Mouse (Mus musculus) cerebellum, adult 9-11 months (tissue): ENCODE data around the gene Abhd6.
"Not testable (repeated sequence)": the region's sequence is repeated elsewhere in the genome, so short reads cannot be mapped to it uniquely, and the experiment has no call there.

Source experiments
- DNase-seq: peaks from one replicate; pipeline ENCODE4 v3.0.0; 2022

The Abhd6 gene

DNA sequence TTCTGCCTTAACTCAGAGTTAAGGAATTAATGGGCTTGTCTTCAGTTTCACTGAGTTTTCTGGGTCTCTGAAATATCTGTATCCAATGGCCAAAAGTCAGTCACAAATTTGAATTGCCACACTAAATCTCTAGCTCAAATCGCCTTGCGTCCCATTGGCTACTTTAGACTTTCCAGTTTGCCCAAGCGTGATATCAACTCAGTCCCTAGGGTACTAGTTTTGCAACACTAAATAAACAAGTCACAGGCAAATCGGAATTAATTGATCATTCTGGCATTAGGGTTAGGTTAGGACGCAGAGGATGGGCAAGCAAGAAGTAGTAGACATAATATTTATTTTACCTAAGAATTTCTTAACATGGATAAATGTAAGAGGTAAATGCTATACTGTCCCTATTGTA, 2.5 kb upstream of the Abhd6 start:
- DNase-seq = no peak

DNA sequence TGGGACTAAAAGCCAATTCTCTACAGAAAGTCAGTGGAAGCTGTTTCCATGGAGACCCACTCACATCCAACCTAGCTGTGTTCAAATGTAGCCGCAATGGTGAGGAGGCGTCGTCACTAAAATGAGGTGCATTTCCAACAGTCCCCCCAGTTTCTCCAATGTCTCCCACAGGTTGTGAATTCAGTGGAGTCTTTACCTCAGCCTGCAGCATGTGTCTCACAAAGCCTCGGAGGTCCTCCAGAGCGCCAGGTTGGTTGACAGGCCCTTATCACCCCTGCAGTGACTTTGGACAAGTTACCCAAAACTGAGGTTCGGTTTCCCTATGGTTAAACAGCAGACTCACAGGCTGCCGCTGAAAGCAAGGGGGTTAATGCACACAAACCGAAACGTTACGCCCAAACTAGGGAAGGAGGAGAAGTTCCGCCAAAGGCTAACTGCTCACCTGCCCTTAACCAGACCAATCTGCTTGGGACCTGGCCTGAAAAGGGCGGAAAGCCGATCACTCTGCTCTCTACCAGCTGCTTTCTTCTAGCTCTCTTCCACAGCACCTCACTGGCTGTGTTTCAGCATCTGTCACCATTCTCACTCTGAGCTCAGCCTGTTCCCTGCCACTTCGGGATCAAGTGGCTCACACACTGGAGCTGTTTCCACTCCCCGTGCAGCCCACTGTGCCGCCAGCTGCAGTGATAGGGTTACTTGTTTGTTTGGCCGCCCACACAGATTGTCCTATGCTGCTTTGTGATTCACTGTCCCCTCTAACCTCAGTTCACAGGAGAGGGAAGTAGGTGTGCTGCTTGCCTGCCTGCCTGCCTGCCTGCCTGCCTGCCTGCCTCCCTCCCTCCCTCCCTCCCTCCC, 1.6 kb upstream of the Abhd6 start:
- DNase-seq = no peak

DNA sequence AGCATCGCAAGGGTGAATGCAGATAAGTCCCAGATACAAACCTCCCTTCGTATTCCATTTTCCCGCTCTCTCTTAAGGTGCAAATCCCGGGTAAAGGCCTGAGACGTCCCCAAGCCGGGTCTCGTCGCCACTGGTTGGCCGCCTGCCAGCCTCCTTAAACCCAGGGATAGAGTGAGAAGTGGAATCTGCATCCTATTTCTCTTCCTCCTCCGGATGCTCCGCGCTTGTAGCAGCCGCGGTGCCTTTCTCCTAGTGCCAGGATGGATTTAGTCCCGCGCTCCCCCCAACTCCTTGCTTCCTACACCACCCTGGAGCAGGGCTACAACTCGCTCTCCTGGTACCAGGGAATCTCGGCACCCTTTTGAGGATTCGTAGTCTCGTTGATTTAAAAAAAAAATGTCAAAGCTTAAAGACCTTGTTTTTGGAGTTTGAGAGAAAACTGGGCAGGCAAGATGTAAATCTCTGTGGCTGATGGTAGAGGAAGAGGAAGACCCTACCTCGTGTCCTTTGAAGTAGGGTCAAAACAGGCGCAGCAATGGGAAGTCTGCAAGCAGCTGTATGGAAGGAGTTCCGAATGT, 480 bp downstream of the Abhd6 start:
- DNase-seq = peak; percentile 79

DNA sequence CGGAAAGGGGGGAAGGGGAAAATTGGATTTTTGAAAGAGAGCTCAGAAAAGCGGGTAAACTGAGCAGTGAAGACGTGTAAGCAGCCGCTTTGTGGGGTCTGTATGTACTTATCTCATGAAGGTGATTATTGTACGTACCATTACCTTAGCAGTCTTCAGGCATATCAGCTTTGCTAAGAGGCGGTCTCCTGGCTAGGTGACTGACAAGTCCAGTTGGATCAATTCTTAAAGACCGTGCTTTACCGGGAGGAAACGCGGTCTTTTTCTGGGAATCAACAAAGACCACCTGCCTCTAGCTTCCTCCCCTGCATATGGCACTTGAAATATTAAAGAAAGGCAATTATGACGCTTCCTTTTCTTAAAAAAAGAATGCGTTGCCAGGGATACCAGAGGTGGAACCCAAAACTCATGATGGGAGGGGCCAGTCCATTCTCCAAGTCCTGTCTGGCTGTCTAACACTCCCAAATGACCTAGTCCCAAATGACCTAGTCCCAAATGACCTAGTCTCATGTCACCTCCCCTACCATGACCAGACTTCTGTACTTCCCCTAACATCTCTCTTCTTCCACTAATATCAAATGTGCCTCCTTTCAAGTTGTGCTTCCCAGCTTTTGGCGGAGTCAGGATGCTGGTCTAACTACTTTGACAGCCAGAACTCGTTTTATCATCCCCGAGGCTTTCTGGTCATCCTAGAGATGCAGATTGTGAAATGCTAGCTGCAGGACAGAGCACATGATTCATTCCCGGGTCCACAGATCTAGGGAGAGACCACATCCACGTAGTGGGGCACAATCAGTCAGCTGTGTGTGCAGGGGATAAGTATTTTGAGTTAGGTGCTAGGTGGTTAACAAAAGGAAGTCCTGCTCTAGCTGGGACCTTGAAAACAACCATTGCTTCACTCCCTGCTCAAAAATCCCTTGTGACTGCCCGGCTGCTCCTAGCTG, 1.3 kb downstream of the Abhd6 start:
- DNase-seq = no peak

DNA sequence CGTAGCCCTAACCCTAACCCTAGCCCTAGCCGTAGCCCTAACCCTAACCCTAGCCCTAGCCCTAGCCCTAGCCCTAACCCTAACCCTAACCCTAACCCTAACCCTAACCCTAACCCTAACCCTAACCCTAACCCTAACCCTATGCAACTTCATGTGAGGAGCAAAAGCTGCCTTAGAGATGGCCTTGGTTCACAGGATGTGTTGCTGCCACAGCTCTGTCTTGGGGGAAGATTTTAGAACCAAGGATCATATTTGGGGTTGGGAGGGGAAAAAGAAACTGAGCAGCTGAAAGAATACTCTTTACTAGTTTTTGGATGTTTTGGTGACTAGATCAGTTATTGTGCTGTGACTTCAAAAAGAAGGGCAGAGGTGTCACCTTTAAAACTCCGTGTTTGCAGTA, 3.4 kb downstream of the Abhd6 start:
- not testable (repeated sequence) for DNase-seq

DNA sequence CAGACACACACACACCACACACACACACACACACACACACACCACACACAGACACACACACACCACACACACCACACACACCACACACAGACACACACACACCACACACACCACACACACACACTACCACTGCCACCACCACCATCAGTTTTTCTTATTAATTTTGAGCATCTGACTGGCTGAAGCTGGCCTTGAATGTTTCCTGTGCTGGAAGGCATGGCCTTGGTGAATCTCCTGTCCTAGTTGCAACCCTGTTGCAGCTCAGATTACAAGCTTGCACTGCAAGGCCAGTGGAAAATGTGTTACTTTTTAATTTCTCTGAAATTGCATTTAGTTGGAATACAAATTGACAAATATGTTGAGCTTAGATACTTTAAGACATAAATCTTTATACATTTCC, 4.4 kb downstream of the Abhd6 start:
- DNase-seq = no peak

DNA sequence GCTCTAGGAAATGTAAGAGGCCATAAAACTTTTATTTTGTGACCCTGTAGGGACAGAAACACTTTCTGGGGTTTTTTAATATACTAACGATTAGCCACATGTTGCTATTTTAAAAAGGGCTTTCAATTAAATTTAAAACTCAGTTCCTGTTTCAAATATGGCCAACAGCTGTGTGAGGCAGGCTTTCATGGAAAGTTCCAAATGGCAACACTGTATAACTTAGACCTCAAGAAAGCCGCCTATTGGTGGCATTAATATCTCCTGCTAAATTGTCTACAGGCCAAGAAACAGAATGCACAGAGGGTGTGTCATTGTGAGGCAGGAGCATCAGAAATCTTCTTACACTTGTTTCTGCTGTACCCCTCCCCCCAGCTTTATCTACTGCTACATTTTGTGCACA, 4.8 kb downstream of the Abhd6 start:
- no peak for DNase-seq

DNA sequence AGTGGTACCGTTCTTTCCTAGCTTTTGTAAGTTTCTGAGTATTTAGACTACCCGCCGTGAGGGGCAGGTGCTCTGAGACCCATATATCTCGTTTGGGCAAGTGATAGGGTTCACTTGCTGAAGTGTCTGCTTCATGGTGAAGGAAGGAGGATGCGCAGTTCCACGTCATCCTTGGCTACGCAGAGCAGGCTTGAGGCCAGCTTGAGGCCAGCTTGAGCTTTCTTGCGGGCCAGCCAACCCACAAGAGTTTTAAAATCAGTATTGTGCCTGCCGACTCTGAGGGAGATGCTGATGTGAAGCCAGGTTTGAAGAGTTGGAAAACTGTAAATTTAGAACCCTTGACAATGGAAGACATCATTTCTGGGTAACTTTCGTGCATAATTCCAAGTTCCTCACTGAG, 5.2 kb downstream of the Abhd6 start:
- DNase-seq = no peak

DNA sequence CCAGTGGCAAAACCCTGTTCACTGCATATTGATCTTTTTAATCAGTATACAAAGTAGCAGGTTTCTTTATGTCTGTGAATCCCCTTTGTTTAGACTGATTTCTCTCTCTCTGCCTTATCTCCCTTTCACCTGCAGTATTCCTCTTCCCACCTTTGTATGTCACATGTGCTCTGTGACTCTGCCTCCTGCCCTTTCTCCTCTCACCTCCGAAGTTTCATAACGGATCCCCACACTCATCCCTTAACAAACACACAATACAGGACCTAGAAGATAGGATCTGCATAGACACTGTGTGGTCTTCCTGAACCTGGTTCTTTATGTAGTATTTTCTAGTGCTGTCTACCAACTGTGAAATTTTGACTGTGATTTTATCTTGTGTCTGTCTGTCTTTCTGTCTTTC, 8.6 kb downstream of the Abhd6 start:
- DNase-seq = no peak

DNA sequence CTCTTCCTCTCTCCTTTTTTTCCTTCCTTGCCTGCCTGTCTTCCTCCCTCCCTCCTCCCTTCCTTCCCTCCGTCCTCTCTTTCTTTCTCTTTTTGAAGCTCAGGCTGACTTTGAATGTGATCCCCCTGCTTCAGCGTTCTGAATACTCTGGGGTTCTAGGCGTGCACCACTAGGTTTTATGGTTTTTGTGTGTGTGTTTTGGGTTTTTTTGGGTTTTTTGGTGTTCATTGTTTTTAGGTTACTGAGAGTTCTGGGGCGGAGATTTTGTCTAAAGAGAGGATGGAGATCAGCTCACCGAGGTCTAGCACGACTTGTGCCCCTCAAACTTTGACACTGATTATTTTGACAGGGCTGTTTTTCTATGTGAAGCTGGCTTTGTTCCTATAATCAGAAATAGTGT, 9.2 kb downstream of the Abhd6 start:
- DNase-seq = no peak

DNA sequence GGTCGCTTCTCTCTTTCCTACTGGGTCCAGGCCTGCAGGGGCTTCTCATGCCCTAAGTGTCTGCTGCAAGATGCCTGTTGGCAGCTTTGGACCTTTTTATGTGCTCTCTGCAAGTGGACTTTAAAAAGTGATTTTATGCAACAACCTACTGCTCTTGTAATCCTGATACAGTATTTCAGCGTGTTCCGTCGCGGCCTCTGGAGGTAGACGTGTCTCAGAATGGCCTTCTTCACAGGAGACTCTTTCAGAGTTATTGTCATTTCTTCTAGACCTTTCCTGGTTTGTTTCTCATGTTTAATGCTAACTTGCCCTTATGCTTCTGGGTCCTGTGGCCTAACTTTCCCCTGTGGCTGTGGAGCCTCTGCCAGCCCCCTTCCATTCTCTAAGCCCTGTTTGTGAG, 13.1 kb downstream of the Abhd6 start:
- no peak for DNase-seq

DNA sequence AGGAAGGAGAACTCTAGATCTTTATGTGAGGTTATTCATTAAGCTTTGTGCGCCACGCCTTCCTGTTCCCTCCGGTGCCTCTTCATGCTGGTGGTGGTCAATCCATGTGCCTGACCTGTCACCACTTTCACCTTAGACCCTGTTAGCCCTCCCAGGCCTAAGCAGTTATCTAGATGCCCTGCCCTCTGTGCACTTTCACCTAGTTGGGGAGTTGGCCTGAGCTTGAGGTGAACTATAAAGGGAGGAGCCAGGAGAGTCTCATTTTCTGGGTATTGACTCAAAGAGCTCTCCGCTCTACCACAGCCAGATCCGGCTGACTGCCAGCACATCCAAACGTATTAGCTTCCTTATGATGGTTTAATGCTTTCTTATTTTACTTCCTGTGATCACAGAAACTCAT, 13.6 kb downstream of the Abhd6 start:
- no peak for DNase-seq

DNA sequence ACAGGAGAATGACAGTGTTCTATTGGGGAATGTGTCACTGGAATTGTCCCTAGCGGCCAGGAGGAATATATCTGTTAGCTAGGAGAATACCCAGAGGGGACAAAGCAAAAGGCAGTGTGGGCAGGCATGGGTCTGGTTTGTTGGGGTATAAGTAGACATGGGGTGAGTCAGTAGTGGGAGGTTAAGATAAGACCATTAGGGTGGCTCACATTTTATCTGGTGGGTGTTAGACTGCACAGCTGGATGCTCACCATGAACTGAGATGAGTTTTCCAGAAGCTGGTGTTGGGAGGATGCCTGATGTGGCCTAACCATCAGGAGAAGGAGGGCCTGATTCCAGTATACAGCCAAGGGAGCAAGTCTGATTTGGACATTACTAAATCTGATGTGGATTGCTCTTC, 14.2 kb downstream of the Abhd6 start:
- DNase-seq = no peak

DNA sequence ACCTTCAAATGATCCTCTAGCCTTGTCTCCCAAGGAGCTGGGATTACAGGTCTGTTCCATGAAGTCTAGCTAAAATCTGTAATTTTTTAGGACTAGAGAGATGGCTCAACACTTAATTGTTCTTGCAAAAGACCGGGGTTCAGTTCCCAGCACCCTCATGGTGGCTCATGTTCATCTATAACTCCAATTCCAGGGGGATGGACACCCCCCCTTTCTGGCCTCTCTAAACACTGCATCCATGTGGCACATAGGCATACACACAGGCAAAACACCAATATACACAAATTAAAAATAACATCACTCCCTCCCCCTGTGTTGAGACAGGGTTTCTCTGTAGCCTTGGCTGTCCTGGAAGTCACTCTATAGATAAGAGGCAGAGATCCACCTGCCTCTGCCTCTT, 17.3 kb downstream of the Abhd6 start:
- no peak for DNase-seq

DNA sequence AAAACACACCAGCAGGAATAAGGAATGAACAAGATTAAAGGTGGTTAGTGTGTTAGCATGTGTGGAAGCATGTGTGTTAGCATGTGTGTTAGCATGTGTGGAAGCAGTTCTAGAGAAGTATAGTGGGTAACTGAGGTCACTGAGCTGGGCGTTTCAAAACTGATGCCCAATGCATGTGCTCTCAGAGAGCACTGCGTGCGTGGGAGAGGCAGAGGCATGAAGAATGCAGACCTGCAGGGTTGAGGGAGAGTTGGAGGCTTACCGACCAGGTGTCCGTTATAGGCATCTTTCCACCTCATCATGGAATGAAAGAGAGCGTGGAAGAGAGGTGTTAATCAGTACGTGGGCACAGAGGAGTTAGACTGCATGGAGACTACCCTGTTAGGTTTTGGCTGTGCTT, 17.8 kb downstream of the Abhd6 start:
- no peak for DNase-seq

DNA sequence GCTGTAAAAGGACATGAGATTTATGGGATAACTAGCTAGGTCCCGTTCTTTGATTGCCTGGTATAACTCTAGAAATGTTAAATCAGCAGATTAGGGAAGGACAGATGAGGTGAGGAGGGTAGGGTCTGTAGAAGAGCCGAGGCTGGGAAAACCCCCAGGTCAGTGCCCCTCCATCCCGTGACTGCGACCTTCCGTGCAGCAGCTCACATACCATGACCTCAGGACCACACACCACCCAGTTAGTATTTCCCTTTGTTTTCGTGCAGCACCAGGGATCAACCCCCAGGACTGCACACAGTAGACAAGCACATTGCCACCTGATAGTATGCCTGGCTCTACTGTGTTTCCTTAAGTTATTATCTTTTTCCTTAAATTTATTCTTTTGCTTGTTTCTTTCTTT, 21.8 kb downstream of the Abhd6 start:
- DNase-seq = no peak

DNA sequence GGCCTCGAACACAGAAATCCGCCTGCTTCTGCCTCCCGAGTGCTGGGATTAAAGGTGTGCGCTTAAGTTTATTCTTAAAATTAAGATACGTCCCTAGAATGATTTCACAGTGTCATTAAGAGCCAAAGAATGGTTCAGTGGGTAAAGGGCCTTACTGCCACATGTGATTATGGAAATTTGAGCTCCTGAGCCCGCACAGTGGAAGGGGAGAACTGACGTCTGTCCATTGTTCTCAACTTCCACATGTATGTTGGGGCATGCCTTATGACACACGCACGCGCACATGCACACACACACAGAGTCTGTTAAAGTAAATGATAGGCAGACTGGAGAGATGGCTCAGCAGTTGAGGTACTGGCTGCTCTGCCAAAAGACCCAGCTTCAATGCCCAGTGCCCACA, 22.2 kb downstream of the Abhd6 start:
- DNase-seq = no peak

DNA sequence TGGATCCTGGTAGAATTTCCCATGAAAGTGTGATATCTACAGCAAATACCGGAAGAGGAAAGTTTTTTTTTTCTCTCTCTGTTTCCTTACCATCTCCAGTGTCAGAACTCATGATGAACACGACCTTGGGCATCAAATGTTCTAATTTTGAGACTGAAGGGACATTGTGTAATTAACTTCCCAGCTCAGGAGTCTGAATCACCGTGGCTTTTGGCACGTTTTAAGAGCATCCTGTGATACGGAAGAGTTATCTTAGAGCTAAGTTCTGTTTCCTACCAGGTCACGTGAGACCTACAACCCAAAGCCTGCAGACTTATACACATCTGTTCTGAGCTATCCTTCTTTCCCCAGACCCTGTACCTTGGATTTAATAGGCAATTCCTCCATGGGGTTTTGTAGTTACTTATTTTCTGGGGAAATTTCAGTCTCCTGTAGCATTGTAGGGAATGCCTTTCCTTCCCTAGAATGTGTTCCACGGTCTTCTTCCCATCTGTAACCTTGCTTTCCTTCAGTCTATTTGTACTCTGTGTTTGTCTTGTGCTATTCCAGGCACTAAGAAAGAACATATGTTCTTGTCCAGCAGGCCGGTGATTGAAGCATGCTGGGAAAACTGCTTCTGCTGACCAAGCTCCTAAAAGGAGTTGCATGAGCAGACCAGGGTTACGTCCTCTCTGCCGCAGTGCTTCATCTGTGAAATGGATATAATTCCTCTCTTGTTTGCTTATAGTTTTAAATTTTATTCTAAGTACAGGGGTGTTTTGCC, 24.2 kb downstream of the Abhd6 start:
- DNase-seq = peak; percentile 51

DNA sequence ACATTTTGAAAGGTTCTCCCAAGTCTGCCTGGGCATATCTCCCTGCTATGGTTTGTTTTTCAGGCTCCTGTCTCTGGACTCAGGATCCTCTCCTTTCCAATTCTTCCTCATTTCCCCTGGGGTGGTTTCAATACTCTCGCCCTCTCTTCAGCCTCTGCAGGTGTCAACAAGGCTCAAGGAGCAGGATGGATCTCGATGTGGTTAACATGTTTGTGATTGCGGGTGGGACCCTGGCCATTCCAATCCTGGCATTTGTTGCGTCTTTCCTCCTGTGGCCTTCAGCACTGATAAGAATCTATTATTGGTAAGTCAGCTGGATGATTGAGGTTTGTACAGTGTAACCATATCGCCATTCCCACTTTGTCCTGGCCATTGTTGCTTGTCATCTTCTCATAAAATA, 25.4 kb downstream of the Abhd6 start:
- no peak for DNase-seq

DNA sequence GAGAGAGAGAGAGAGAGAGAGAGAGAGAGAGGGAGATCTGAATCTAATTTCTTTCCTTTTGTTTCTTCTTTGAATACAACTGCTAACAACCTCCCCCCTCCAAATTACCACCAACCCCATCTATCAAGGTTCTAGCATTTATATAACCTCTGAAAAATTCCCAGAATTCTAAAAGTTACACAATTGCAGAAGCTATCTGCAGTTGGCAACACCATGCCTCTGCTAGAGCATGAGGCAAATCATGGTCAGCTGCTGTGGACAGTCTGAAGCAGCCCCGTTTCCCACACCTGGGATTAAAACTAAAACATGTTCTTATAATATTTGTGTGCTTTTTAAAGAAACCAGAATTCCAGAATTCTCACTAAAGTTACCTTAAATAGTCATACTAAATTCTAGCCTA, 27.1 kb downstream of the Abhd6 start:
- DNase-seq = no peak

DNA sequence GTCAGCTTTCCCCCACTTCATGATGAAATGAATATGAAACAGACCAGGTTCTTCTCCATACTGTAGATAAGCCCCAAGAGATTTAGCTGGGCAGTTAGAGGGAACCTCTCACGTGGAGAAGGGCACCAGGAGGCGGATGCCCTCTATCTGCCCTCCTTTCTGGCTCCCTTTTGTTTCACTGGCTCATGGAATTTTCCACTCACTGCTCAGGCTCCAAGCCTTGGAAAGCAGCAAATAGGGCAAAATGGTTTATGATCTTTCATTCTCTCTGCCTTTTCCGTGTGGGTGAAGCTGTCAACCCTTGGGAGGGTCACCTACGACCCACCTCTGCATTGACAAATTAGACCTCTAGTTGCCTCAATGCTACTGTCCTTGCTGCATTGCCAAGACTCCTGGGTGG, 27.8 kb downstream of the Abhd6 start:
- DNase-seq = peak; percentile 53

DNA sequence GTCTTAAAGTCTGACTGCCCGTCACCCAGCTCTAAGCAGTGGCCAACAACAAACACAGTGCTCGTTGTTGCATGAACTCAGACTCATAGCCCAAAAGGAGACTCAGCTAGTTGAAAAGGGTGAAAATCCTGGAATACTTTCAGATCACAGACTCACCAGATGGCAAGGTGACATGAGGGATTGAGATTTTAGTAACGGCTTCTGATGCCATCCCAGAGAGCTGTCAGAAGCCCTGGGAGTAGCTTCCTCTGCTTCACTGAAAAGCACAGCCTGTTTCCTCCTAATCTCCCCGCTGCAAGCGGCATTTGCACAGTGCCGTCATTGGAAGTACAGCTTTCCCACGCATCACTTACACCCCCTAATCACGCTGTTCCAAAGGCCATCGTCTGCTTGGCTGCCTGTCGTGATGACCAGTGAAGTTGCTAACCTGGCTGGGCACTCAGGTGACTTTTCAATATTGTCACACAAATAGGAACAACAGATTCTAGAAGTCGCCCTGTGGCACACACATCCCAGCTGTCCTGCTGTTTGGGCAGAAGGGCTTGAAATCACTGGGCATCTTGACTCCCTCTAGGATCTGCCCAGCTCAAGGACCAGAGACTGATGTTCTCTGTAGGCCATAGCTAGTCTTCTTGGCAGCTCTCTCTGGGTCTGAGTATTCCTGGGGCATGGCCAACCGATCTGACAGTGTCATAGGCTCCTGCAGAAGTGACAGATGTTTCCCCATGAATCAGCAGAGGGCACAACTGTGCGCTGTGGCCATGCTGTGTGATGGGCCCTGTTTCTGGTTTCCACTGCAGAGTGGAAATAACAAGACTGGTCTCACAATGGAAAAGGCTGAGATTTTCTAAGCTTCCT, 29.6 kb downstream of the Abhd6 start:
- peak; percentile 84 for DNase-seq
